Mouse (Mus musculus): ENCODE results near the gene Sncg. TPM values are rescaled to one million over a fixed set of nuclear protein-coding genes. Genes with fewer than 3 reads are reported as not detected.

The Sncg gene
- total and polyA plus RNA-seq, 3 experiments: not detected

DNA sequence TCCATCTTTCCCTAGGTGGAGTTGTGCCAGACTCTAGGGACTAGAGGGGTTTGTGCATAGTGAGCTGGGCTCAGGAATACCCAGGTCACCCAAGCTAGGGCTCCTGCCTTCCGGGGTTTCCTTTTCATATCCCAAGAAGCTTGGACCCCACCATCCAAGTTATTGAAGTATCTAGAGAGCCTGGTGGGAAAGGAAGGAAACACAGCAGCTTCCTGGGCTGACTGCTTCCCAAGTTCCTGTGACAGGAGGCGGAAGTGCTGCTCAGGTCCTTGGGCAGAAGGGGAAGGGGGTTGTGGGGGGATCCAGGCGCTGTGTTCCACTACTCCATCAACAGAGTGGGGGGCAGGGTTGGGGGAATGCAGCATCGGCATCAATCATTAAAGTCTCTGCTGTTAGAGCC, 2.5 kb upstream of the Sncg start:
- Histone ChIP-seq H3K36me3 (ENCODE audit: control insufficient read depth in 1 of 2, insufficient read depth in 2 of 2, low read length in 2 of 2) (no peaks in the 10 kb centered on the region), H3K27ac (ENCODE audit: control insufficient read depth, low read depth, low read length) (no peak overlapping the region), H3K27me3 (ENCODE audit: control insufficient read depth in 1 of 2, insufficient read depth in 2 of 2, low read length in 2 of 2) (no peaks in the 10 kb centered on the region), H3K9ac (ENCODE audit: control insufficient read depth, low read depth, low read length, poor library complexity, severe bottlenecking) (no peak overlapping the region), H3K4me3 (ENCODE audit: control insufficient read depth in 1 of 2, insufficient read depth in 1 of 2, low read depth in 2 of 2, low read length in 2 of 2) (no peak overlapping the region), H3K4me1 (ENCODE audit: control insufficient read depth in 1 of 2, insufficient read depth in 2 of 2, low read length in 2 of 2) (no peaks in the 10 kb centered on the region), H3K9me3 (replicated peaks; ENCODE audit: insufficient read depth, low read length) (no peaks in the 10 kb centered on the region), H3K79me2 (ENCODE audit: control insufficient read depth, insufficient read depth, low read length, poor library complexity) (no peaks in the 10 kb centered on the region)
- TF ChIP-seq ELF1 (IDR thresholded peaks at IDR 0.05; ENCODE audit: low read depth, low read length): no peak
- no peak for TF ChIP-seq CTCF (IDR thresholded peaks at IDR 0.05 in 2 of 3, conservative IDR thresholded peaks at IDR 0.05 in 1 of 3; ENCODE audit: control insufficient read depth in 1 of 3, insufficient read depth in 1 of 3, low read depth in 2 of 3, low read length in 3 of 3, poor library complexity in 1 of 3, severe bottlenecking in 1 of 3)
- no peak for TF ChIP-seq GABPA (IDR thresholded peaks at IDR 0.05; ENCODE audit: low read depth, low read length)
- no peak for DNase-seq (ENCODE audit: low read depth, low spot score)

DNA sequence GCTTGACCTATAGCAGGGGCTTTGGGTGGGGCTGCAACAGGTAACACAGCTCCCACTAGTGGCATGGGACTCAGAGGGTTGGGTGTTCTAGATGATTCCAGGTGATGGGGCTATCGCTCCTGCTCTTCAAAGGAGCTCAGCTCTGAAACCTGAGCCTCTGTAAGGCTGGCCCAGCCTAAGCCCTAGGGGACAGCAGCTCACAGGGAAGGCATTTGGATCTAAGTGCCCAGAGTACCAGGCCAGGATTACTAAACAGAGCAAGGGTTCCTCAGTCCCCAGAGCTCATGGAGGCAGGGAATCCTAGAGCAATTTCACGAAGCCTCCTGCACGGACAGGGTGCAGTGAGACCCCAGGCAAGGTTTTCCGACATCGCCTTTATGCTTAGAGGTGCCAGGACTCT, 1.4 kb upstream of the Sncg start:
- Histone ChIP-seq H3K36me3 (ENCODE audit: control insufficient read depth in 1 of 2, insufficient read depth in 2 of 2, low read length in 2 of 2) (no peaks in the 10 kb centered on the region), H3K4me3 (ENCODE audit: control insufficient read depth in 1 of 2, insufficient read depth in 1 of 2, low read depth in 2 of 2, low read length in 2 of 2) (no peak overlapping the region), H3K9ac (ENCODE audit: control insufficient read depth, low read depth, low read length, poor library complexity, severe bottlenecking) (no peak overlapping the region), H3K27me3 (ENCODE audit: control insufficient read depth in 1 of 2, insufficient read depth in 2 of 2, low read length in 2 of 2) (no peaks in the 10 kb centered on the region), H3K4me1 (ENCODE audit: control insufficient read depth in 1 of 2, insufficient read depth in 2 of 2, low read length in 2 of 2) (no peaks in the 10 kb centered on the region), H3K9me3 (replicated peaks; ENCODE audit: insufficient read depth, low read length) (no peaks in the 10 kb centered on the region), H3K79me2 (ENCODE audit: control insufficient read depth, insufficient read depth, low read length, poor library complexity) (no peaks in the 10 kb centered on the region), H3K27ac (ENCODE audit: control insufficient read depth, low read depth, low read length) (no peak overlapping the region)
- DNase-seq (ENCODE audit: low read depth, low spot score): no peak
- TF ChIP-seq SIN3A (IDR thresholded peaks at IDR 0.05; ENCODE audit: low read length) (no peak), GATA1 (IDR thresholded peaks at IDR 0.05; ENCODE audit: low read depth, low read length) (no peak), NELFE (IDR thresholded peaks at IDR 0.05; ENCODE audit: low read depth, low read length) (no peak), UBTF (IDR thresholded peaks at IDR 0.05; ENCODE audit: borderline replicate concordance, insufficient read depth, low read depth, low read length) (no peak), SMC3 (IDR thresholded peaks at IDR 0.05; ENCODE audit: low read depth, low read length) (no peak), ZNF384 (IDR thresholded peaks at IDR 0.05; ENCODE audit: low read depth, low read length) (no peak), RAD21 (IDR thresholded peaks at IDR 0.05; ENCODE audit: low read depth, low read length) (no peak), MYC (IDR thresholded peaks at IDR 0.05; ENCODE audit: low read depth, low read length) (no peak), CTCF (IDR thresholded peaks at IDR 0.05 in 2 of 3, conservative IDR thresholded peaks at IDR 0.05 in 1 of 3; ENCODE audit: control insufficient read depth in 1 of 3, insufficient read depth in 1 of 3, low read depth in 2 of 3, low read length in 3 of 3, poor library complexity in 1 of 3, severe bottlenecking in 1 of 3) (no peak)

DNA sequence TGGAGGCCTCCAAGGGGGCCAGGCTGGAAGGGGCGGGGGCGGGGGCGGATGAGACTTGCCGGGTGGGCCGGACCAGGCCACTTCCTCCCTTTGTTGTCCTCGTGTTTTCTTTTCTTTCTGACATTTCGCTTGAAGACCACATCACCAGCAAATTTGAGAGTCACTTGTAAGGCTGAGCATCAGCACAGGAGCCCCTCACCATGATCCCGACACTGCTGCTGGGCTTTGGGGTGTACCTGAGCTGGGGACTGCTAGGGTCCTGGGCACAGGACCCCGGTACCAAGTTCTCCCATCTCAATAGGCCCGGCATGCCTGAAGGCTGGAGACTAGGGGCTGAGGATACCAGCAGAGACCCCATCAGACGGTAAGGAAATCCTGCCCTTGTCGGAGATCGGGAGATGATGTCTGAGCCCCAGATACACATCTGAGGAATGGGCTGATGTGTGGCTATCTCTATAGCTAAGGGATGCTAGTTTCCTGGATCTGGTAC, 871 bp upstream of the Sncg start, which contains the start of gene Mmrn2:
Mmrn2 (plus strand) TSS at position 51 of the 490 bp plus-strand sequence.
- no peaks in the 10 kb centered on the region for H3K4me1 ChIP-seq (ENCODE audit: control insufficient read depth in 1 of 2, insufficient read depth in 2 of 2, low read length in 2 of 2)
- no peaks in the 10 kb centered on the region for H3K27me3 ChIP-seq (ENCODE audit: control insufficient read depth in 1 of 2, insufficient read depth in 2 of 2, low read length in 2 of 2)
- no peaks in the 10 kb centered on the region for H3K79me2 ChIP-seq (ENCODE audit: control insufficient read depth, insufficient read depth, low read length, poor library complexity)
- no peaks in the 10 kb centered on the region for H3K9me3 ChIP-seq (replicated peaks; ENCODE audit: insufficient read depth, low read length)
- no peaks in the 10 kb centered on the region for H3K36me3 ChIP-seq (ENCODE audit: control insufficient read depth in 1 of 2, insufficient read depth in 2 of 2, low read length in 2 of 2)
- H3K9ac ChIP-seq (ENCODE audit: control insufficient read depth, low read depth, low read length, poor library complexity, severe bottlenecking): no peak within 1 kb of the TSS
- H3K4me3 ChIP-seq (ENCODE audit: control insufficient read depth in 1 of 2, insufficient read depth in 1 of 2, low read depth in 2 of 2, low read length in 2 of 2): no peak within 1 kb of the TSS
- TF ChIP-seq BHLHE40 (IDR thresholded peaks at IDR 0.05; ENCODE audit: borderline replicate concordance, low read depth, low read length): no peak
- TF ChIP-seq TBP (IDR thresholded peaks at IDR 0.05; ENCODE audit: low read depth, low read length): no peak
- no peak for TF ChIP-seq NELFE (IDR thresholded peaks at IDR 0.05; ENCODE audit: low read depth, low read length)
- no peak for DNase-seq (ENCODE audit: low read depth, low spot score)
- H3K27ac ChIP-seq (ENCODE audit: control insufficient read depth, low read depth, low read length): no peak within 1 kb of the TSS
